Mouse (Mus musculus): ENCODE measurements around the gene Itga7.

DNA sequence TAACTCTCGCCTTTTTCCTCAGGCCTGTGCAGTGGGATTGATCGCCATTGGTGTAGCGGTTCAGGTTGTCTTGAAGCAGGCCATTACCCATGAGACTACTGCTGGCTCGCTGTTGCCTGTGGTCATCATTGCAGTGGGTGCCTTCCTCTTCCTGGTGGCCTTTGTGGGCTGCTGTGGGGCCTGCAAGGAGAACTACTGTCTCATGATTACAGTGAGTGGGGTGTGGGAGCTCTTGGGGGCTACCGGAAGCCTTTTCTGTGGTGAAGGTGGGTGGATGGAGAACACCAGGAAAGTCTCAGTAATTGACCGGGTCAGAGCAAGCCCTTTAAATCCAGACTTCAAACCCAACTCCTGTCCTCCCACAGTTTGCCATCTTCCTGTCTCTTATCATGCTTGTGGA lies 22.2 kb upstream of the Itga7 start:
- TF ChIP-seq CTCF (IDR thresholded peaks at IDR 0.05; ENCODE audit: low read depth) (no peak), EP300 (optimal IDR thresholded peaks at IDR 0.05) (no peak)
